Mouse (Mus musculus) CH12.LX (cell line): Measurements from ENCODE around the gene Ctcfl. TPM values are rescaled to one million over a fixed set of nuclear protein-coding genes. Genes with fewer than 3 reads are reported as not detected.

ENCODE experiments used
- DNase-seq: peaks from one replicate; pipeline ENCODE4 v3.0.0-alpha.2; 2013; ENCODE audit errors: extremely low read depth
- H3K27ac ChIP-seq: 2 replicates; pipeline ENCODE4 v1.5.1; 2012; ENCODE audit warnings: low read depth, mild to moderate bottlenecking, control low read depth, moderate library complexity; ENCODE audit not compliant: insufficient read depth
- H3K27me3 ChIP-seq: replicated peaks from 2 replicates; pipeline ENCODE3; 2012; ENCODE audit warnings: inconsistent platforms
- H3K36me3 ChIP-seq, 2 experiments: replicated peaks in 1 of 2; 2 replicates each; pipeline versions ENCODE3 to v1.6.1; 2012; ENCODE audit warnings: inconsistent platforms in 1 of 2, low read length in 1 of 2, mild to moderate bottlenecking in 1 of 2, mixed read lengths in 1 of 2, moderate library complexity in 1 of 2; ENCODE audit not compliant: control insufficient read depth in 1 of 2, insufficient read depth in 1 of 2
- H3K4me1 ChIP-seq, 2 experiments: 2 replicates each; pipeline ENCODE4 v1.6.1; 2012; ENCODE audit warnings: inconsistent platforms in 1 of 2, moderate library complexity in 1 of 2; ENCODE audit not compliant: insufficient read depth in 2 of 2, control insufficient read depth in 1 of 2
- H3K4me2 ChIP-seq: 2 replicates; pipeline ENCODE4 v1.6.1; 2012; ENCODE audit warnings: low read depth, mild to moderate bottlenecking, control low read depth; ENCODE audit not compliant: poor library complexity, insufficient read depth, severe bottlenecking
- H3K4me3 ChIP-seq, 3 experiments: fragments of 150-350 bp in 1 of 3; sonication (generic) in 1 of 3; replicated peaks in 1 of 3; 2 replicates each; pipeline versions ENCODE3 to v1.5.1; 2011 to 2012; ENCODE audit warnings: low read depth in 2 of 3, low read length in 2 of 3, mild to moderate bottlenecking in 2 of 3, moderate library complexity in 2 of 3, control low read depth in 1 of 3, improper control_type of control experiment in 1 of 3, inconsistent platforms in 1 of 3, mixed read lengths in 1 of 3; ENCODE audit not compliant: poor library complexity in 1 of 3
- H3K79me2 ChIP-seq: replicated peaks from 2 replicates; pipeline ENCODE4 v1.6.1; 2012; ENCODE audit warnings: mild to moderate bottlenecking, moderate library complexity; ENCODE audit not compliant: control insufficient read depth, poor library complexity, insufficient read depth, severe bottlenecking; ENCODE audit errors: extremely low read depth
- H3K9ac ChIP-seq: 2 replicates; pipeline ENCODE4 v1.6.1; 2012; ENCODE audit warnings: low read depth, mild to moderate bottlenecking, control low read depth, moderate library complexity; ENCODE audit not compliant: insufficient read depth
- H3K9me3 ChIP-seq: replicated peaks from 2 replicates; pipeline ENCODE3; 2012; ENCODE audit warnings: low read length, inconsistent platforms, mixed read lengths
- CHD2 ChIP-seq: IDR thresholded peaks from 2 replicates; pipeline ENCODE4 v1.6.1; 2011; ENCODE audit warnings: low read length, improper control_type of control experiment
- E2F4 ChIP-seq: IDR thresholded peaks from 2 replicates; pipeline ENCODE4 v1.6.1; 2011; ENCODE audit warnings: low read depth, low read length, improper control_type of control experiment; ENCODE audit not compliant: insufficient replicate concordance
- IRF4 ChIP-seq: IDR thresholded peaks from 2 replicates; pipeline ENCODE4 v1.6.1; 2014; ENCODE audit warnings: low read depth, mild to moderate bottlenecking, inconsistent platforms, low read length, improper control_type of control experiment
- JUN ChIP-seq: IDR thresholded peaks from 2 replicates; pipeline ENCODE4 v1.6.1; 2011; ENCODE audit warnings: low read depth, mild to moderate bottlenecking, low read length, improper control_type of control experiment, moderate library complexity; ENCODE audit not compliant: insufficient read depth
- MXI1 ChIP-seq: IDR thresholded peaks from 2 replicates; pipeline ENCODE4 v1.6.1; 2011; ENCODE audit warnings: mild to moderate bottlenecking, low read depth, low read length, improper control_type of control experiment
- POLR2A ChIP-seq: IDR thresholded peaks from 2 replicates; pipeline ENCODE4 v1.6.1; 2011; ENCODE audit warnings: low read depth, mild to moderate bottlenecking, improper control_type of control experiment, low read length
- RAD21 ChIP-seq: IDR thresholded peaks from 2 replicates; pipeline ENCODE4 v1.6.1; 2011; ENCODE audit warnings: low read depth, mild to moderate bottlenecking, low read length, improper control_type of control experiment, moderate library complexity
- RCOR1 ChIP-seq: conservative IDR thresholded peaks from 2 replicates; pipeline ENCODE4 v1.6.1; 2012; ENCODE audit warnings: low read depth, mild to moderate bottlenecking, inconsistent platforms, low read length, improper control_type of control experiment
- ZKSCAN1 ChIP-seq: IDR thresholded peaks from 2 replicates; pipeline ENCODE4 v1.6.1; 2012; ENCODE audit warnings: low read depth, inconsistent platforms, low read length, improper control_type of control experiment, borderline replicate concordance
- ZMIZ1 ChIP-seq: IDR thresholded peaks from 2 replicates; pipeline ENCODE4 v1.6.1; 2012; ENCODE audit warnings: low read depth, mild to moderate bottlenecking, inconsistent platforms, low read length, improper control_type of control experiment
- dilution Hi-C: fragments of 300-500 bp; cut with MboI; formaldehyde crosslinking; loops from 2 replicates; pipeline ENCODE4 v1.14.3; 2020; ENCODE audit warnings: low sequenced_read_pairs; ENCODE audit not compliant: extremely low pct_unique_long_range_greater_than_20kb, extremely low pct_ligation_motif_present
- in situ Hi-C: fragments of 300-500 bp; cut with MboI; formaldehyde crosslinking; loops from 3 replicates; pipeline ENCODE4 v1.14.3; 2019; ENCODE audit warnings: low sequenced_read_pairs, low pct_ligation_motif_present, low pct_unique_long_range_greater_than_20kb, mixed read lengths
- polyA plus RNA-seq: library from polyadenylated mRNA; unstranded; fragments of >175 nt; gene quantifications from 2 replicates; pipeline ENCODE4 v1.2.1, GENCODE M21; 2012; ENCODE audit warnings: low read depth; ENCODE audit not compliant: insufficient read length
- total RNA-seq, 2 experiments: library from RNA; depleted of rRNA; stranded (reverse); fragments of 300-350 nt in 1 of 2; fragments of >200 nt in 1 of 2; gene quantifications; 2 replicates each; pipeline ENCODE4 v1.2.3; 2012 to 2014

The Ctcfl gene
- total and polyA plus RNA-seq, 3 experiments = 0.11 TPM; not detected in 2

GRCm38 (mm10) chr2:173156923-173157322 lies 37.6 kb upstream of the Ctcfl start:
- no peak overlapping the region for H3K4me3 ChIP-seq
- peaks cover 17 to 42% of the 10 kb centered on the region in 2 experiments for H3K4me1 ChIP-seq
- no peaks in the 10 kb centered on the region for H3K9me3 ChIP-seq
- no peaks in the 10 kb centered on the region for H3K79me2 ChIP-seq
- no peak overlapping the region for H3K27ac ChIP-seq
- DNase-seq = no peak
- in situ Hi-C loops (loop anchor here (25.0 kb wide), 1 partner anchor 145 kb away; the partner anchor contains the start of genes Rae1 and Rbm38), dilution Hi-C loops (no loop called here)
- 0 out of 2 replicates have a peak overlapping the region, but pooled peaks have one; percentile 72 for H3K4me2 ChIP-seq
- TF ChIP-seq RCOR1 (no peak), JUN (no peak)
- peaks cover 1% of the 10 kb centered on the region for H3K27me3 ChIP-seq
- H3K36me3 ChIP-seq = no peaks in the 10 kb centered on the region
- no peak overlapping the region for H3K9ac ChIP-seq

GRCm38 (mm10) chr2:173155907-173156306 lies 36.6 kb upstream of the Ctcfl start:
- no peak overlapping the region for H3K27ac ChIP-seq
- no peak overlapping the region for H3K9ac ChIP-seq
- peaks cover 4% of the 10 kb centered on the region for H3K27me3 ChIP-seq
- DNase-seq = no peak
- H3K4me1 ChIP-seq = peaks cover 19 to 47% of the 10 kb centered on the region in 2 experiments
- dilution Hi-C loops = no loop called here
- in situ Hi-C loops = loop anchor here (25.0 kb wide), 1 partner anchor 144 kb away; the partner anchor contains the start of genes Rae1 and Rbm38
- H3K4me2 ChIP-seq = no peak overlapping the region
- TF ChIP-seq ZMIZ1 (no peak), CHD2 (no peak), POLR2A (no peak), RAD21 (no peak), E2F4 (no peak)
- H3K4me3 ChIP-seq = no peak overlapping the region
- H3K9me3 ChIP-seq = no peaks in the 10 kb centered on the region
- H3K36me3 ChIP-seq = no peaks in the 10 kb centered on the region
- no peaks in the 10 kb centered on the region for H3K79me2 ChIP-seq

- Histone ChIP-seq H3K79me2 (no peaks in the 10 kb centered on the region), H3K4me2 (no peak overlapping the region), H3K9me3 (no peaks in the 10 kb centered on the region), H3K4me3 (no peak overlapping the region), H3K36me3 (no peaks in the 10 kb centered on the region), H3K27ac (no peak overlapping the region), H3K27me3 (peaks cover 7% of the 10 kb centered on the region), H3K4me1 (peaks cover 22 to 45% of the 10 kb centered on the region in 2 experiments), H3K9ac (no peak overlapping the region)
- no peak for TF ChIP-seq ZKSCAN1
- TF ChIP-seq IRF4 = no peak
- TF ChIP-seq MXI1 = no peak
- no peak for TF ChIP-seq RAD21
- no peak for DNase-seq
- dilution Hi-C loops = no loop called here
- in situ Hi-C loops = loop anchor here (25.0 kb wide), 1 partner anchor 143 kb away; the partner anchor contains the start of genes Rae1 and Rbm38
Observed at GRCm38 (mm10) chr2:173154962-173155361, 35.6 kb upstream of the Ctcfl start.
